Mouse (Mus musculus): ENCODE measurements around the gene Ces4a. TPM values are rescaled to one million over a fixed set of nuclear protein-coding genes. Genes with fewer than 3 reads are reported as not detected.

Ces4a gene
- polyA plus RNA-seq, 1 experiment from 2014 or later = not detected

DNA sequence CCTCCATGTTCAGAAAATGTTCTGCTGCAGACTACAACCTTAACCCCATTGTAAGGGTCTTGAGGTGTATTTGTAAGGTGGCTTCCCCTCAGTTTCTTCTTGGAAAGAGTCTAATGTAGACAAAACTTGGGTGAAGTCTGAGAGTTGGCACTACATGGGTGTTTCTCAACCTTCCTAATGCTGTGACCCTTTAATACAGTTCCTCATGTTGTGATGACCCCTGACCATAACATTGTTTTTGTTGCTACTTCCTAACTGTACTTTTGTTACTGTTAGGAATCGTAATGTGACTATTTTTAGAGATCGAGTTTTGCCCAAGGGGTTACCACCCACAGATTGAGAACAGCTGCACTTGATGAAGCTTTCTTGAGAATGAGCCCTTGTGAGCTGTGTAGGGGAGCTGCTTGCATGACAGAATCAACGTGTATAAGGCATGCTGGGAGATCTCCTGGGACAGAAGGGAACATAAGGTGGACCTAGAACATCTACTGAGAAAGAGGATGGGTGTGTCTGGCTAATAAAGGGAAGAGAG lies 29.6 kb downstream of the Ces4a start:
- H3K27ac ChIP-seq (ENCODE audit: low read depth, low read length) = no peak overlapping the region
- H3K9ac ChIP-seq (ENCODE audit: low read length) = no peak overlapping the region
- no peaks in the 10 kb centered on the region for H3K4me1 ChIP-seq (replicated peaks; ENCODE audit: control insufficient read depth, insufficient read depth, low read length)
- no peaks in the 10 kb centered on the region for H3K27me3 ChIP-seq (ENCODE audit: control insufficient read depth, insufficient read depth, low read length)
- H3K36me3 ChIP-seq (ENCODE audit: control insufficient read depth, insufficient read depth, low read length) = no peaks in the 10 kb centered on the region
- H3K9me3 ChIP-seq (ENCODE audit: control insufficient read depth, low read length) = no peaks in the 10 kb centered on the region
- H3K4me3 ChIP-seq (ENCODE audit: low read depth, low read length) = no peak overlapping the region
- ATAC-seq (replicated peaks; ENCODE audit: low FRiP score) (no peak), DNase-seq (ENCODE audit: low spot score) (no peak)
- 68% methylated on average over 3 of the region's 3 CpGs for WGBS
- no peak overlapping the region for H3K4me2 ChIP-seq (ENCODE audit: low read depth, low read length, severe bottlenecking)

DNA sequence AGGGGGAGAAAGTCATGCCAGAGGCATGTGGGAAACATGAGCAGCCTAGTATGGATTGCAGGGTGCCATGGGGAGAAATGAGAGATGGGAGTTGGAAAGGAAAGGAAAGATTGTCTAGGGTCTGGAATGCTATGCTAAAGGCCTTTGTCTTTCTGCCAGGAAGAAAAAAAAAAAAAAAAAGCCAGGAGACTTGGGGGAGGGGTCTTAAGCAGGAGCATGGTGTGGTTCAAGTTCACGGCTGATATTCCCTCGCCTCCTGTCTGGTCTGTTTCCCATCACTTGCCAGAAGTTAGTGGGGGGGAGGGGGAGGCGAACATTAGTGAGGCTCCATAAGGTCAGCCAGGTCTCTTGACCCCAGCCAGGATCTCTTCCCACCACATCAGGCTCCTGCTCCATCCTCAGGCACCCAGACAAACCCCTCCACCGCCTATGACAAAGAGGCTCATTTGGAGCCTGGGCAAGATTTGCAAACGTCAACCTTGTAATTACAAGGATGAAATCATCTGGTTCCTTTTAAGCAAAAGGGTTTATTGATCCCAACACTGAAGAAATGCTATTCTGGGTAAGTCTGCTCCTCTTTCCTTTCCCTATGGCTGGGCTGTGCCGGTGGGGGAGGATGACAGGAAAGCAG lies 32.8 kb downstream of the Ces4a start:
- Histone ChIP-seq H3K4me3 (ENCODE audit: low read depth, low read length) (no peak overlapping the region), H3K36me3 (ENCODE audit: control insufficient read depth, insufficient read depth, low read length) (no peaks in the 10 kb centered on the region), H3K27me3 (ENCODE audit: control insufficient read depth, insufficient read depth, low read length) (no peaks in the 10 kb centered on the region), H3K27ac (ENCODE audit: low read depth, low read length) (no peak overlapping the region), H3K9me3 (ENCODE audit: control insufficient read depth, low read length) (no peaks in the 10 kb centered on the region), H3K4me2 (ENCODE audit: low read depth, low read length, severe bottlenecking) (no peak overlapping the region), H3K9ac (ENCODE audit: low read length) (no peak overlapping the region), H3K4me1 (replicated peaks; ENCODE audit: control insufficient read depth, insufficient read depth, low read length) (no peaks in the 10 kb centered on the region)
- DNase-seq (ENCODE audit: low spot score) (no peak), ATAC-seq (replicated peaks; ENCODE audit: low FRiP score) (no peak)
- 32% methylated on average over 6 of the region's 6 CpGs for WGBS

DNA sequence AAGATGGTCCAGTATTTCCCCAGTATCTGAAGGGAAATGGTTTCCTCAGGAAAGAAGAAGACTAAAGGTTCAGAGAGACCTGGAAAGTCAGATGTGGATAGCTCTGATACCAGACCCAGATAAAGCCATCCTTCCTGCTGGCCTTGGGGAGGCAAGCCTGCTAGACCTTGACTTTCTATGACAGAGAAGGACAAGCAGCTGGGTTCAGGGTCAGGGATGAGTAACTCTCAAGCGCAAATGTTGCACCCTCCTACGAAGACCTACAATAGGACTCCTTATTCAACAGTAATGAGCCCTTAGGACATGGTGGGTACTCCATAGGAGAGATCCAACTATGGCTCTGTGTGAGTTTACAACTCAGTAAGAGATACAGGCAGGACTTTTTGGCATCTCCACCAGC lies 33.6 kb downstream of the Ces4a start:
- Histone ChIP-seq H3K36me3 (ENCODE audit: control insufficient read depth, insufficient read depth, low read length) (no peaks in the 10 kb centered on the region), H3K4me3 (ENCODE audit: low read depth, low read length) (no peak overlapping the region), H3K4me2 (ENCODE audit: low read depth, low read length, severe bottlenecking) (no peak overlapping the region), H3K9ac (ENCODE audit: low read length) (no peak overlapping the region), H3K27ac (ENCODE audit: low read depth, low read length) (no peak overlapping the region), H3K4me1 (replicated peaks; ENCODE audit: control insufficient read depth, insufficient read depth, low read length) (no peaks in the 10 kb centered on the region), H3K9me3 (ENCODE audit: control insufficient read depth, low read length) (no peaks in the 10 kb centered on the region), H3K27me3 (ENCODE audit: control insufficient read depth, insufficient read depth, low read length) (no peaks in the 10 kb centered on the region)
- no peak for ATAC-seq (replicated peaks; ENCODE audit: low FRiP score)
- WGBS = 92% methylated on average over 2 of the region's 2 CpGs
- DNase-seq (ENCODE audit: low spot score) = no peak

DNA sequence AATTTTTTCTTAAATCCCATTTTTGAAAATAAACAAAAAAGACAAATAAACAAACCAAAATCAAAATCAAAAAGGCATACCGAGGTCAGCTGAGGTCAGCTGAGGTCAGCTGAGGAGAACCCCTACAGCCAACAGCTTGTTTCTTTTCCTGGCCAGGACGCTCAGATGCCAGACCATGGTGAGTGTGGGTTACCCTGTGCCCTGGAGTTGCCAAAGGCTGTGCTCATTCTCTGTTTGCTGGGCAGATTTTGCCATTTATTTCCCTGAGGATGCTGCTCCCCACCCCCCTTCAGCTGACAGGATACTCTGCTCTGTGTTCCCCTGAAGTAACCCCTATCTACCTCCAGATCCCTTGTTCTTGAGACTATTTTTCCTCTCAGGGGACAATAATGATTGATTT lies 35.5 kb downstream of the Ces4a start:
- H3K4me3 ChIP-seq (ENCODE audit: low read depth, low read length) = no peak overlapping the region
- H3K4me1 ChIP-seq (replicated peaks; ENCODE audit: control insufficient read depth, insufficient read depth, low read length) = no peaks in the 10 kb centered on the region
- no peak overlapping the region for H3K4me2 ChIP-seq (ENCODE audit: low read depth, low read length, severe bottlenecking)
- H3K36me3 ChIP-seq (ENCODE audit: control insufficient read depth, insufficient read depth, low read length) = no peaks in the 10 kb centered on the region
- no peak overlapping the region for H3K9ac ChIP-seq (ENCODE audit: low read length)
- WGBS = 77% methylated on average over 2 of the region's 2 CpGs
- H3K27ac ChIP-seq (ENCODE audit: low read depth, low read length) = no peak overlapping the region
- no peaks in the 10 kb centered on the region for H3K9me3 ChIP-seq (ENCODE audit: control insufficient read depth, low read length)
- ATAC-seq (replicated peaks; ENCODE audit: low FRiP score) (no peak), DNase-seq (ENCODE audit: low spot score) (no peak)
- H3K27me3 ChIP-seq (ENCODE audit: control insufficient read depth, insufficient read depth, low read length) = no peaks in the 10 kb centered on the region

DNA sequence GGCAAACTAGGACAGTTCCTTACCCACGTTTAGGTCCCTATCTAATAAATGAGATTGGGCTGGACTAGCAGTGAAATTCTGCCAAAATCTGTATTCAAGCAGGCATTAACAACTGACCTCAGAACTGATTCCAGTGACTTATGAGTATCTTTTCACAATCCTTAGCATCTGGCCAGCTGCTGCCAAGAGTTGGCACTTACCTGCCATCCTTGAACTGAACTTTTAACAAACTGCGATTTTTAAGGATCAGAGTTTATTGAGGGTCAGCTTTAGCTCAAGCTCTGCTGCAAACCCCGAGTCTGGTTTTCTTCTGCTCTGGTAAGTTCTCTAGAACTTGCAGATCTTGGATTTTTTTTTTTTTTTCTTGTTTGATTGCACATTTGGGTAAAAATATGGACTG lies 38.0 kb downstream of the Ces4a start:
- H3K36me3 ChIP-seq (ENCODE audit: control insufficient read depth, insufficient read depth, low read length) = no peaks in the 10 kb centered on the region; the same call in 1 of the 2 replicates
- H3K4me2 ChIP-seq (ENCODE audit: low read depth, low read length, severe bottlenecking) = peak overlapping the region; percentile 48; the same call in 1 of the 2 replicates
- no peak for DNase-seq (ENCODE audit: low spot score)
- H3K9ac ChIP-seq (ENCODE audit: low read length) = no peak overlapping the region; the same call in 1 of the 2 replicates
- no peak overlapping the region; the same call in 1 of the 2 replicates for H3K27ac ChIP-seq (ENCODE audit: low read depth, low read length)
- H3K27me3 ChIP-seq (ENCODE audit: control insufficient read depth, insufficient read depth, low read length) = no peaks in the 10 kb centered on the region
- H3K4me3 ChIP-seq (ENCODE audit: low read depth, low read length) = no peak overlapping the region
- no peaks in the 10 kb centered on the region for H3K9me3 ChIP-seq (ENCODE audit: control insufficient read depth, low read length)
- no peaks in the 10 kb centered on the region for H3K4me1 ChIP-seq (replicated peaks; ENCODE audit: control insufficient read depth, insufficient read depth, low read length)
- 51% methylated on average over 3 of the region's 3 CpGs for WGBS
- no peak for ATAC-seq (replicated peaks; ENCODE audit: low FRiP score)

DNA sequence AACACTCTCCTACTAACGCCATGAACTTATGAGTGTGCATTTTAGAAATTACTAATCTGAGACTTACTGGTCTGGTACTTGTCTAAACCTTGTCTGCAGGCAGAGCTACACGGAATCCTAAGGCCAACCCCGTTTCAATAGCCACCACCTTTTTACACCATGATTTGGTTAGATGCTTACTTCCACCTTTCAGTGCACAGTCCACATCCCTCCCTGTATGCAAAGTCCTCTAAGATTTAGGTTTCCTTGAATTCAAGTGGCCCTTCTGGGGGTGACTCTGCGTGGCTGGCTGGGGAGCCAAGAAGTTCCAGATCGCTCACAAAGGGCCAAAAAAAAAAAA lies 38.4 kb downstream of the Ces4a start:
- Histone ChIP-seq H3K4me3 (ENCODE audit: low read depth, low read length) (peak overlapping the region; percentile 96), H3K27me3 (ENCODE audit: control insufficient read depth, insufficient read depth, low read length) (no peaks in the 10 kb centered on the region), H3K36me3 (ENCODE audit: control insufficient read depth, insufficient read depth, low read length) (no peaks in the 10 kb centered on the region; the same call in 1 of the 2 replicates), H3K9me3 (ENCODE audit: control insufficient read depth, low read length) (no peaks in the 10 kb centered on the region), H3K27ac (ENCODE audit: low read depth, low read length) (peak overlapping the region; percentile 39; the same call in 1 of the 2 replicates), H3K9ac (ENCODE audit: low read length) (peak overlapping the region; percentile 97; the same call in 1 of the 2 replicates), H3K4me2 (ENCODE audit: low read depth, low read length, severe bottlenecking) (peak overlapping the region; percentile 48), H3K4me1 (replicated peaks; ENCODE audit: control insufficient read depth, insufficient read depth, low read length) (no peaks in the 10 kb centered on the region)
- whole genome bisulfite sequencing = 4% methylated on average over 5 of the region's 5 CpGs
- ATAC-seq (replicated peaks; ENCODE audit: low FRiP score) (no peak), DNase-seq (ENCODE audit: low spot score) (no peak)

DNA sequence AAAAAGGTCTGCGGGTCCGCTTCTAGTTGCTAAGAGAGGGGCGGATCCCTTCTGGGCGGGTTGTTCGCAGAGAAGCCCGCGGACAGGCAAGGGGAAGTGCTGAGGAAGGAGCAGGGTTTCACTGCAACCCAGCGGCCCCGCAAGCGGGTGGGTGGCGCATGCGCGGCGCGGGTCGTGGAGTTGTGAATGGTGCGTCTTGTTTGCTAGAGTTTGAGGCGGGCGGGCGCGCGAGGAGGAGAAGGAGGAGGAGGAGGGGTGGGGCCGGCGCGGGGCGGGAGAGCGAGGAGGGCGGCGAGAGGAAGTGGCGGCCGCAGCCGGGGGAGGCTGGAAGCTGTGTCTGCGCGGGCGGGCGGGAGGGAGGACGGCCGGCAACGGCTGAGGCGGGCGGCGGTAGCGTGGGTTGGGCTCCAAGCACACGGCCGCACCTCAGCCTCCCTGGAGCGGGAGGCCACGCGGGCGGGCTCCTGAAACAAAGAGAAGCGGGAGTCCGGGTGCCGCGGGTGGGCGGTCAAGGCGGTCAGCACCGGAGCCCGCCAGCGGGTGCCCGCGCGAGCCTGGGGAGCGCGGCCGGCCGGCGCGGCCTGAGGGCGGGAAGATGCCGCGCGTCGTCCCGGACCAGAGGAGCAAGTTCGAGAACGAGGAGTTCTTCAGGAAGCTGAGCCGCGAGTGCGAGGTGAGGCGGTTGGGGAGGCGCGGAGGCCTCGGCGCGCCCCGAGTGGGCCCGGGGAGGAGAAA lies 38.9 kb downstream of the Ces4a start, which contains the start of gene Cbfb:
Cbfb (plus strand) TSS at position 294 of the 735 bp plus-strand sequence.
- H3K9ac ChIP-seq (ENCODE audit: low read length) = peak within 1 kb of the TSS; percentile 97
- no peaks in the 10 kb centered on the region for H3K4me1 ChIP-seq (replicated peaks; ENCODE audit: control insufficient read depth, insufficient read depth, low read length)
- H3K36me3 ChIP-seq (ENCODE audit: control insufficient read depth, insufficient read depth, low read length) = no peaks in the 10 kb centered on the region; the same call in 1 of the 2 replicates
- WGBS = under 1% methylated on average over 79 of the region's 86 CpGs
- ATAC-seq (replicated peaks; ENCODE audit: low FRiP score) (peak; percentile 94), DNase-seq (ENCODE audit: low spot score) (peak; percentile 99)
- H3K27me3 ChIP-seq (ENCODE audit: control insufficient read depth, insufficient read depth, low read length) = no peaks in the 10 kb centered on the region
- H3K27ac ChIP-seq (ENCODE audit: low read depth, low read length) = peak within 1 kb of the TSS; percentile 97
- H3K4me2 ChIP-seq (ENCODE audit: low read depth, low read length, severe bottlenecking) = peak within 1 kb of the TSS; percentile 48
- H3K9me3 ChIP-seq (ENCODE audit: control insufficient read depth, low read length) = no peaks in the 10 kb centered on the region
- H3K4me3 ChIP-seq (ENCODE audit: low read depth, low read length) = peak within 1 kb of the TSS; percentile 96

DNA sequence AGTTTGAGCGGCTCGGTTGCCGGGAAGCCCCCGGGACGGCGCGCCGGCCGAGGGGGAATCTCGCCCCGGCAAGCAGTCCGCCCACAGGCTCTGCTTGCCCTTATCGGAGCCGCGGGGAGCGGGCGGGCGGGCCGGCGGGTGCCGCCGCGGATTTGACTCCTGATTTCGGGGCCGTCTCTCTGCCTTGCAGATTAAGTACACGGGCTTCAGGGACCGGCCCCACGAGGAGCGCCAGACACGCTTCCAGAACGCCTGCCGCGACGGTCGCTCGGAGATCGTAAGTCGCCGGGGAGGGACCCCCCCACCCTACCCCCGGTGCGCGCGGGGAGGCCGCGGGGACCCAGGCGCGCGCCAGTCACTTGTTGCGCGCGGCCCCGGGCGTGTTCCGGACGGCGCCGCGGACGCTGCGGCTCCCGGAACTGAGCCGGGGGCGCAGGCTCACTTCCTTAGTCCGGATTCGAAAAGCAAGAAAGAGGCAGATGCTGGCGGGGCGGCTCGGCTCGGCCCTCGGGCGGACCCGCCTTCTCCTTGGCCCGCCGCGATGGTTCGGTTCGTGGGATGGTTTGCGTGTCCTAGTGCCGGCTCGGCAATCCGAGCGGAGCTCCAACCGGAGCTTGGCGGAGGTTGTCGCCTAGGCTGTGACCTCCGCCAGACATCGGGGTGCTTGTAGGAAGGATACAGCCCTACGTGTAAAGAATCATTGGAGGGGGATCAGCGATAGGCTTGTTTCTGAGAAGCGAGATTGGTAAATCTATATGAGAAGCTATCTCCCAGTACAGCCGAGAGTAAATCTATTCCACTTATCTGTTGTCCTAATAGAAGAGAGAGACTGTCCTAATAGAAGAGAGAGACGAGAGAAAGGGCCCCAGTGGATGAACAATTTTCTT lies 39.8 kb downstream of the Ces4a start:
- Histone ChIP-seq H3K9me3 (ENCODE audit: control insufficient read depth, low read length) (no peaks in the 10 kb centered on the region), H3K4me3 (ENCODE audit: low read depth, low read length) (peak overlapping the region; percentile 96), H3K27ac (ENCODE audit: low read depth, low read length) (peak overlapping the region; percentile 97), H3K4me2 (ENCODE audit: low read depth, low read length, severe bottlenecking) (peak overlapping the region; percentile 48), H3K27me3 (ENCODE audit: control insufficient read depth, insufficient read depth, low read length) (no peaks in the 10 kb centered on the region), H3K9ac (ENCODE audit: low read length) (peak overlapping the region; percentile 97), H3K4me1 (replicated peaks; ENCODE audit: control insufficient read depth, insufficient read depth, low read length) (no peaks in the 10 kb centered on the region), H3K36me3 (ENCODE audit: control insufficient read depth, insufficient read depth, low read length) (peaks cover 1% of the 10 kb centered on the region; the same call in 1 of the 2 replicates)
- peak; percentile 42 for ATAC-seq (replicated peaks; ENCODE audit: low FRiP score)
- DNase-seq (ENCODE audit: low spot score) = peak; percentile 79
- WGBS = under 1% methylated on average over 69 of the region's 92 CpGs

Measured in forebrain, embryonic 11.5 days (tissue).